Mouse (Mus musculus): ENCODE results near the gene Slc25a34.

Slc25a34 gene

GRCm38 (mm10) chr4:141623666-141624065 lies at the start of gene Slc25a34:
Gene Slc25a34, minus strand, starts transcription at chr4:141623821.
- peak; percentile 44 for DNase-seq (ENCODE audit: low read depth, low spot score)

- peak; percentile 79 for DNase-seq (ENCODE audit: low read depth, low spot score)
These were observed 48.7 kb upstream of the Slc25a34 start for GRCm38 (mm10) chr4:141672325-141672724.

GRCm38 (mm10) chr4:141671389-141671788 lies 47.8 kb upstream of the Slc25a34 start:
- DNase-seq (ENCODE audit: low read depth, low spot score): no peak

- DNase-seq (ENCODE audit: low read depth, low spot score): no peak
These were observed 46.5 kb upstream of the Slc25a34 start for GRCm38 (mm10) chr4:141669898-141670712.

- no peak for DNase-seq (ENCODE audit: low read depth, low spot score)
These were observed 41.2 kb upstream of the Slc25a34 start, which contains the start of gene Plekhm2 for GRCm38 (mm10) chr4:141664799-141665198. Gene Plekhm2, minus strand, starts transcription at chr4:141664899.

GRCm38 (mm10) chr4:141664011-141664745 lies 40.6 kb upstream of the Slc25a34 start:
- no peak for DNase-seq (ENCODE audit: low read depth, low spot score)

- DNase-seq (ENCODE audit: low read depth, low spot score): no peak
These were observed 39.7 kb upstream of the Slc25a34 start for GRCm38 (mm10) chr4:141663122-141663931.

GRCm38 (mm10) chr4:141660884-141661283 lies 37.3 kb upstream of the Slc25a34 start:
- no peak for DNase-seq (ENCODE audit: low read depth, low spot score)

- DNase-seq (ENCODE audit: low read depth, low spot score): peak; percentile 68
These were observed 36.1 kb upstream of the Slc25a34 start for GRCm38 (mm10) chr4:141659739-141660138.

GRCm38 (mm10) chr4:141658846-141659484 lies 35.3 kb upstream of the Slc25a34 start:
- no peak for DNase-seq (ENCODE audit: low read depth, low spot score)

GRCm38 (mm10) chr4:141656932-141657331 lies 33.3 kb upstream of the Slc25a34 start:
- no peak for DNase-seq (ENCODE audit: low read depth, low spot score)

- DNase-seq (ENCODE audit: low read depth, low spot score): no peak
These were observed 32.4 kb upstream of the Slc25a34 start for GRCm38 (mm10) chr4:141655908-141656608.

- DNase-seq (ENCODE audit: low read depth, low spot score): no peak
These were observed 30.9 kb upstream of the Slc25a34 start for GRCm38 (mm10) chr4:141654509-141654908.

GRCm38 (mm10) chr4:141653813-141654212 lies 30.2 kb upstream of the Slc25a34 start:
- DNase-seq (ENCODE audit: low read depth, low spot score): no peak

GRCm38 (mm10) chr4:141653044-141653443 lies 29.4 kb upstream of the Slc25a34 start:
- DNase-seq (ENCODE audit: low read depth, low spot score): no peak

GRCm38 (mm10) chr4:141651944-141652343 lies 28.3 kb upstream of the Slc25a34 start:
- no peak for DNase-seq (ENCODE audit: low read depth, low spot score)

- DNase-seq (ENCODE audit: low read depth, low spot score): no peak
These were observed 27.7 kb upstream of the Slc25a34 start for GRCm38 (mm10) chr4:141651286-141651685.

GRCm38 (mm10) chr4:141649244-141649643 lies 25.6 kb upstream of the Slc25a34 start:
- DNase-seq (ENCODE audit: low read depth, low spot score): no peak

GRCm38 (mm10) chr4:141648262-141648661 lies 24.6 kb upstream of the Slc25a34 start:
- DNase-seq (ENCODE audit: low read depth, low spot score): no peak

- DNase-seq (ENCODE audit: low read depth, low spot score): no peak
These were observed 23.6 kb upstream of the Slc25a34 start for GRCm38 (mm10) chr4:141647187-141647586.

GRCm38 (mm10) chr4:141645988-141646387 lies 22.4 kb upstream of the Slc25a34 start:
- no peak for DNase-seq (ENCODE audit: low read depth, low spot score)

All from ES-CJ7 (cell line).